Mouse (Mus musculus) stomach, postnatal 0 days (tissue): ENCODE measurements around the gene Urb2. TPM values are rescaled to one million over a fixed set of nuclear protein-coding genes. Genes with fewer than 3 reads are reported as not detected.

Experiments used
- ATAC-seq: fragments of 200-750 bp; cut with Nextera tagmentation; 2 replicates; pipeline ENCODE4 v1.8.0; 2017; ENCODE audit not compliant: low FRiP score, low TSS enrichment
- DNase-seq: peaks from one replicate; pipeline ENCODE4 v3.0.0-alpha.2; 2016; ENCODE audit warnings: low spot score
- H3K27ac ChIP-seq: fragments of 300-500 bp; sonication (generic); replicated peaks from 2 replicates; pipeline ENCODE4 v1.5.1; 2014; ENCODE audit warnings: mild to moderate bottlenecking, control low read depth
- H3K27me3 ChIP-seq: fragments of 300-500 bp; sonication (generic); 2 replicates; pipeline ENCODE4 v1.6.1; 2014; ENCODE audit warnings: low read length; ENCODE audit not compliant: control insufficient read depth, insufficient read depth
- H3K36me3 ChIP-seq: fragments of 300-500 bp; sonication (generic); 2 replicates; pipeline ENCODE4 v1.6.1; 2014; ENCODE audit warnings: low read length, mixed read lengths; ENCODE audit not compliant: control insufficient read depth, insufficient read depth
- H3K4me1 ChIP-seq: fragments of 300-500 bp; sonication (generic); replicated peaks from 2 replicates; pipeline ENCODE4 v1.6.1; 2014; ENCODE audit warnings: antibody characterized with exemption; ENCODE audit not compliant: control insufficient read depth, insufficient read depth
- H3K4me2 ChIP-seq: fragments of 300-500 bp; sonication (generic); replicated peaks from 2 replicates; pipeline ENCODE4 v1.6.1; 2014; ENCODE audit warnings: low read depth, mild to moderate bottlenecking, control low read depth, moderate library complexity
- H3K4me3 ChIP-seq: fragments of 300-500 bp; sonication (generic); 2 replicates; pipeline ENCODE4 v1.5.1; 2014; ENCODE audit warnings: low read depth, low read length, control low read depth
- H3K9ac ChIP-seq: fragments of 300-500 bp; sonication (generic); 2 replicates; pipeline ENCODE4 v1.6.1; 2014; ENCODE audit warnings: mild to moderate bottlenecking, low read length, control low read depth, mixed read lengths
- H3K9me3 ChIP-seq: fragments of 300-500 bp; sonication (generic); 2 replicates; pipeline ENCODE4 v1.6.1; 2016; ENCODE audit warnings: low read length; ENCODE audit not compliant: control insufficient read depth
- CTCF ChIP-seq: IDR thresholded peaks from 2 replicates; pipeline ENCODE4 v1.5.1; 2016; ENCODE audit warnings: antibody characterized with exemption, low read depth, mild to moderate bottlenecking, moderate library complexity
- EP300 ChIP-seq: optimal IDR thresholded peaks from 2 replicates; pipeline ENCODE3; 2016; ENCODE audit warnings: antibody characterized with exemption
- WGBS: fragments of 180-500 bp; shearing (Covaris S2); extraction: QIAGEN DNeasy Blood & Tissue Kit; methylation state at CpG from one replicate; pipeline ENCODE4 v1.1.7; 2014; 5-methylcytosine and 5-hydroxymethylcytosine counted together
- microRNA counts: library from miRNA; unstranded; fragments of <30 nt; microRNA quantifications from one replicate; lab custom pipeline; 2015
- microRNA-seq: library from miRNA; unstranded; fragments of <30 nt; microRNA quantifications from one replicate; pipeline ENCODE4, GENCODE M21; 2016
- polyA plus RNA-seq: library from polyadenylated mRNA; unstranded; fragments of >200 nt; fragmentation: Nextera tagmentation; extraction: Ambion mirVana; gene quantifications from 2 replicates; pipeline ENCODE4 v1.2.1, GENCODE M21; 2015

The Urb2 gene
- polyA plus RNA-seq, 1 experiment from 2014 or later, result 1.2 TPM

DNA sequence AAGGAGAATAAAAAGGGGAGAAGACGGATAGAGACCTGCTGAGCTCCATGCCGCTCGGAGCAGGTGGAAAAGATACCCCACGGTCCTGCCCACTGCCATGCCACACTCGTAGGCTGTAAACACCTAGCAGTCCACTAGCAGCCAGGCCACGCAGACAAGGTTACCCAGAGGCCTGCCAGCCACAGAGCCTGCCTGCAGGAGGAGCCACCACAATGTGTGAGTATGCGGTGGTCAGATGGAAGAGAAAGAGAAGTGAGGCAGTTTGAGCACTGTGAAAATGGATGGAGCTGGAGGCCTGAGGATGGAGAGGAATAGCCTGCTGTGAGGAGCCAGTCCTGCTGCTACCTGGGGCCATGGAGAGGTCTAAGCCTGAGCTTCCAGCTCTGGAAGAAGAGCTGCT, 62.3 kb downstream of the Urb2 start:
- ATAC-seq, result no peak
- no peak overlapping the region for H3K4me3 ChIP-seq
- 86% methylated on average over 7 of the region's 7 CpGs for WGBS
- DNase-seq, result no peak
- peak; percentile 56 for TF ChIP-seq CTCF
- TF ChIP-seq EP300, result no peak
- H3K36me3 ChIP-seq, result no peaks in the 10 kb centered on the region
- H3K27ac ChIP-seq, result no peak overlapping the region
- H3K4me1 ChIP-seq, result no peaks in the 10 kb centered on the region
- no peaks in the 10 kb centered on the region for H3K9me3 ChIP-seq
- no peak overlapping the region for H3K4me2 ChIP-seq
- H3K27me3 ChIP-seq, result no peaks in the 10 kb centered on the region
- H3K9ac ChIP-seq, result no peak overlapping the region

DNA sequence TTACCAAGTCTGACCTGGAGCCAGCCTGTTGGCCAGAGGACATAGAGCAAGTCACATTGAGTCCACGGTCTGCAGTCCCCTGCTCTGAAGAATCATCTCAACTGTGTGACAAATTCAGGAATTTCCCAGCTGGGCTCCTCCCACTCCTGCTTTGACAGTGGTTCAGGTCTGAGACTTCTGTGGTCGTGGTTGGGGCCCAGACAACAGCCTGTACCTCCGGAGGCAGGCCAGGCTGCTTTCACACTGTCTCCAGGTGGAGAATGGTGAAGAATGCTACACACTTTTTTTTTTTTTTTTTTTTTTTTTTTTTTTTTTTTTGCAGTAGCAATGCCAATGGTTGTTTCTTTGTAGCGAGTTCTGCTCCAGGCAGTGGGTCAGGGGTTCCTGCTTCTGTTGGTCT, 64.4 kb downstream of the Urb2 start:
- TF ChIP-seq EP300 (no peak), CTCF (no peak)
- no peak overlapping the region for H3K9ac ChIP-seq
- H3K36me3 ChIP-seq, result no peaks in the 10 kb centered on the region
- no peaks in the 10 kb centered on the region for H3K27me3 ChIP-seq
- no peaks in the 10 kb centered on the region for H3K4me1 ChIP-seq
- no peaks in the 10 kb centered on the region for H3K9me3 ChIP-seq
- DNase-seq (no peak), ATAC-seq (no peak)
- H3K27ac ChIP-seq, result no peak overlapping the region
- H3K4me2 ChIP-seq, result no peak overlapping the region
- 47% methylated on average over 4 of the region's 4 CpGs for WGBS
- H3K4me3 ChIP-seq, result no peak overlapping the region

DNA sequence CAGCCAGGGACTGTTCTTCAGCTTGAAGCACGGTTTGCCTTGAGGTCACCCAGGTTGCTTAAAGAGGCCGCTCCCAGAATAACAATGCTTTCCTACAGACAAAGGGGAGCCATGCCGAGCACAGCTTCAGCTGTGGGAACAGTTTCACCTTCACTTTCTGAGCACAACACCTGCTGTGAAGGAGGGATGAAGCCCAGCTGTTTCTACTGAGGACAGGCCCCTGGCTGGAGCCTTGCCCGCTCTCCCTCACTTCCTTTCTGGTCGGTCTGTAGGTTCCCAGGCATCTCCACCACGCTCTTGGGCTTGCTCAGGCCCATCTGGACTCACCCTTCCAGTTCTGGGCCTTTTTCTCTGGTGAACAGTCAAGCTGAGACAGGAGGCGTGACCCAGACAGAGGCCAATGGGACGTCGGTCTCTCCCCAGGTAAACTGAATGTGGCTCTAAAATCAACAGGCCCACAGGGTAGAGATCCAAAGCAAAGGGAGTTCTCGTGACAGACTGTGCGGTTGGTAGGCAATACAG, 66.8 kb downstream of the Urb2 start:
- WGBS, result 40% methylated on average over 11 of the region's 11 CpGs
- Histone ChIP-seq H3K4me3 (no peak overlapping the region), H3K9me3 (no peaks in the 10 kb centered on the region), H3K4me1 (no peaks in the 10 kb centered on the region), H3K4me2 (no peak overlapping the region), H3K9ac (no peak overlapping the region), H3K27ac (peak overlapping the region; percentile 79), H3K36me3 (no peaks in the 10 kb centered on the region), H3K27me3 (no peaks in the 10 kb centered on the region)
- TF ChIP-seq EP300, result no peak
- TF ChIP-seq CTCF, result no peak
- ATAC-seq (peak; percentile 79), DNase-seq (peak; percentile 51)

DNA sequence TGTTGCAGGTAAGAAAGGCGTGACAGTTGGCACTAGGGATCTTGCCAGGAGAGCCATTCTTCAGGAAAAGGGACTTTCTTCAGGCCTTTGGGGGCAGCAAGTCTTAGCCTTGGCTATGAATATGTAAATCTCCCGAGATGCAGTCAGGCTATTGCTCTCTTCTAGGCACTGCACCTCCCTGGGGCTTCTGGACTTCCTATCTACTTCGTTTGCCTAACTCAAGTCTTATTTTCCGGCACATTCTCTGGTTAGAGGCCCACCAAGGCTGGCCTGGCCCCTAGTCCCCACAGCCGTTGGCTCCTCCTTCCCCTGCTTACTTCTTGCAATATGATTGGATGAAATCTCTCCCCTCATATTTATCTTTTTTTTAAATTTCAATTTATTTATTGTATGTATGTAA, 67.7 kb downstream of the Urb2 start:
- no peak for ATAC-seq
- WGBS, result 87% methylated on average over 5 of the region's 5 CpGs
- TF ChIP-seq EP300 (no peak), CTCF (no peak)

DNA sequence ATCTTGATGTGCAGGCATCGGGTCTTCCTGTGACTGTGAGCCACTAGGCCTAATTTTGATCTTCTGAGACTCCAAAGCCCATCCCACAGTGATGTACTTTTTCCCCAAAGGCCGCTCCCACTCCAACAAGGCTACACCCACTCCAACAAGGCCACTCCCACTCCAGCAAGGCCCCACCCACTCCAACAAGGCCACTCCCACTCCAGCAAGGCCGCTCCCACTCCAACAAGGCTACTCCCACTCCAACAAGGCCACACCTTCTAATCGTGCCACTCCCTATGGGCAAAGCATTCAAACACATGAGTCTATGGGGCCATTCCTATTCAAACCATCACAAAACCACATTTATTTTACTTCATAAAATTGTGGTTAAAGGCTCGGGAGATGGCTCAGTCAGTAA, 69.2 kb downstream of the Urb2 start:
- H3K4me1 ChIP-seq, result no peaks in the 10 kb centered on the region
- no peak overlapping the region for H3K4me2 ChIP-seq
- no peaks in the 10 kb centered on the region for H3K9me3 ChIP-seq
- no peaks in the 10 kb centered on the region for H3K27me3 ChIP-seq
- H3K9ac ChIP-seq, result no peak overlapping the region
- no peak overlapping the region for H3K4me3 ChIP-seq
- H3K36me3 ChIP-seq, result no peaks in the 10 kb centered on the region
- ATAC-seq (peak; percentile 31; the same call in 1 of the 2 replicates), DNase-seq (no peak)
- no peak for TF ChIP-seq CTCF
- no peak for TF ChIP-seq EP300
- WGBS, result 86% methylated on average over 5 of the region's 5 CpGs
- H3K27ac ChIP-seq, result no peak overlapping the region

More for the DNA sequence above, 67.7 kb downstream of the Urb2 start:
- no peak overlapping the region for H3K4me3 ChIP-seq
- H3K27me3 ChIP-seq, result no peaks in the 10 kb centered on the region
- H3K27ac ChIP-seq, result peak overlapping the region; percentile 53; the same call in 1 of the 2 replicates
- no peak overlapping the region for H3K9ac ChIP-seq
- H3K4me1 ChIP-seq, result no peaks in the 10 kb centered on the region
- no peak overlapping the region for H3K4me2 ChIP-seq
- no peaks in the 10 kb centered on the region for H3K9me3 ChIP-seq
- DNase-seq, result no peak
- no peaks in the 10 kb centered on the region for H3K36me3 ChIP-seq

MicroRNAs within 50 kb of the gene (microRNA counts, 519-probe panel; counts per million panel counts)
- microRNA mmu-miR-1967 (lab: Ali Mortazavi, UCI), result not detected

Small RNA genes within 50 kb of the gene (microRNA-seq; reads per million reads assigned to microRNA genes)
- not detected for gene Mir1967

Other genes starting within 250 kb of the Urb2 start
- gene Rab4a, start 215.5 kb upstream of the Urb2 start, polyA plus RNA-seq, result 25.8 and 27.0 TPM in 2 replicates
- gene Ccsap, start 161.3 kb upstream of the Urb2 start, polyA plus RNA-seq, result 0.91 and 1.2 TPM in 2 replicates
- gene Acta1, start 126.8 kb upstream of the Urb2 start, polyA plus RNA-seq, result 23.1 and 27.2 TPM in 2 replicates
- 8.2 and 8.5 TPM in 2 replicates for gene Nup133, start 72.2 kb upstream of the Urb2 start, polyA plus RNA-seq
- 14.7 and 15.2 TPM in 2 replicates for gene Abcb10, start 38.4 kb upstream of the Urb2 start, polyA plus RNA-seq
- gene Taf5l, start 111 bp upstream of the Urb2 start, polyA plus RNA-seq, result 18.0 and 21.0 TPM in 2 replicates
- gene Galnt2, start 209.9 kb downstream of the Urb2 start, polyA plus RNA-seq, result 48.6 and 48.9 TPM in 2 replicates